Mouse (Mus musculus) lung, postnatal 0 days (tissue): ENCODE data around the gene Hoxa2.

ENCODE experiments used
- CTCF ChIP-seq: IDR thresholded peaks from 2 replicates; pipeline ENCODE4 v1.5.1; 2016; ENCODE audit warnings: antibody characterized with exemption, mild to moderate bottlenecking
- EP300 ChIP-seq: IDR thresholded peaks from 2 replicates; pipeline ENCODE4 v1.6.1; 2016; ENCODE audit warnings: antibody characterized with exemption, mild to moderate bottlenecking, control low read depth

GRCm38 (mm10) chr6:52175864-52176263 lies 11.2 kb upstream of the Hoxa2 start:
- TF ChIP-seq EP300 (no peak), CTCF (no peak)
